Mouse (Mus musculus): ENCODE results near the gene Moxd1. TPM values are rescaled to one million over a fixed set of nuclear protein-coding genes. Genes with fewer than 3 reads are reported as not detected.

Moxd1 gene
- polyA plus RNA-seq, 1 experiment from 2014 or later: 0.67 TPM

DNA sequence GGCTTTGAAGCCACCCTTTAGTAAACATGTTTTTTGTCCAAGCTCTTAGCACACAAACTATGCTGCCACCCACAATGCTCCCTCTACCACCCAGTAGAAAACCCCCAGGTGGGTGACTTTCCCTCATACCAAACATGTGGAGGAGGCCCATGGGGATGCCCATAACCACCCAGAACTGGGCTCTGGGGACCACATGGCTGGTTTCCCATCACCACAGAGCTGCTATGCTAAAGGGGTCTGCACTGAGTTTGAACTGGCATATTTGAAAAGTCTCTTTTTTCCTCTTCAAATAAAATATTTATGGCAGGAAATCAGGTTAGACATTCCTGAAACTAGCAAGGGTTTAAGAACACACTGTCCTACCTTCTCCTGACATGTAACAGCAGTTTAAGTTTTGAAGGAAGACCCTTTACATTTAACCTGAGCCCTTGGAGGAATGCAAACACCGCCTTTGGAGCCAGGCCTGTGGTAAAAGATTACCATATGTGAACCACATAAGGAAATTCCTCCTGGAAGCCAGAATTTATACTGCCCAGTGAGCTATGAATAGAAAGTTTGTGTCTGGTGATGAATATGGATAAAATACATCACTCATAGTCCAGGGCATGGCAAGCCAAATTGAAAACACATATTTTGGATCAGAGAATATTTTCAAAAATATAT is 117.4 kb downstream of the Moxd1 start:
- no peak overlapping the region for H3K4me2 ChIP-seq (replicated peaks)
- WGBS: 74% methylated on average over 1 of the region's 1 CpGs
- no peak overlapping the region for H3K4me3 ChIP-seq (replicated peaks)
- no peak for ATAC-seq
- H3K9me3 ChIP-seq: no peaks in the 10 kb centered on the region
- no peak overlapping the region for H3K27ac ChIP-seq
- no peak overlapping the region for H3K9ac ChIP-seq (replicated peaks)
- no peaks in the 10 kb centered on the region for H3K4me1 ChIP-seq (replicated peaks)
- H3K36me3 ChIP-seq: no peaks in the 10 kb centered on the region
- H3K27me3 ChIP-seq: no peaks in the 10 kb centered on the region

DNA sequence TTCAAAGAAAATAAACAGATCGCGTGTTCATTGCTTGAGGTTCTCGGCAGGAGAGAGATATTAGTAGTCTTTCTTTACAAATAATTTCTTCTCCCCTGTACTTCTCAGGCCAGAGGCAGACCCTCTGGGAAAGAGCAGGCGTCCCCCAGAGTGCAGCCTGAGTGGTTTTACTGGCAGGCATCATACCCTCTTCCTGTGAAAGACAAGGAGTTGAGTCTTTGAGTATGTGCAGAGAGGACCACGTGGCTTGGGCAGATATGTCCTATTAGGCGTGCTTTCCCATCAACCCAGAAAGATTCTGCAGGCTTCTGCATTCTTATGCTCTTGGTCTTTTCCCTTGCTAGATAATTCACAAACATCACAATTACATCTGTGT is 117.9 kb downstream of the Moxd1 start:
- Histone ChIP-seq H3K27me3 (no peaks in the 10 kb centered on the region), H3K4me2 (replicated peaks) (no peak overlapping the region), H3K27ac (no peak overlapping the region), H3K9me3 (no peaks in the 10 kb centered on the region), H3K4me1 (replicated peaks) (no peaks in the 10 kb centered on the region), H3K9ac (replicated peaks) (no peak overlapping the region), H3K36me3 (no peaks in the 10 kb centered on the region), H3K4me3 (replicated peaks) (no peak overlapping the region)
- WGBS: 90% methylated on average over 6 of the region's 6 CpGs
- no peak for ATAC-seq

DNA sequence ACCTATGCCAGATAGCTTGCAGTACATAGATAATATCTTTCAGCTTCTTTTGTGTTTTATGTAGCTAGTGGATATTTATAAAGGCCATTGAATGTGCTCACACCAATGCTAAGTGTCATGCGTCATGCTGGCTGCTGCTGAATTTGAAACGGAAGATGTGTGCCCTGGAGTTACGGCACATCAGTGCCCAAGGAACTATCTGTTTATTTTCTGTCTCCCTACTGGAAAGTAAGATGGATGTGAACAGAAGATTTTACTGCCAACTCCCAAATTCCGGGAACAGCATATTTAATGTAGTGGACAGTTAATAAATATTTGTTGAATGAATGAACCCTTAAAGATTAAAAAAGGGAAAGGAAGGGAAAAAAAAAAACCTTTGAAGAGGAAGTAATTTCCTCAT is 119.8 kb downstream of the Moxd1 start:
- no peaks in the 10 kb centered on the region for H3K36me3 ChIP-seq
- no peaks in the 10 kb centered on the region for H3K9me3 ChIP-seq
- ATAC-seq: no peak
- H3K4me1 ChIP-seq (replicated peaks): no peaks in the 10 kb centered on the region
- H3K27me3 ChIP-seq: no peaks in the 10 kb centered on the region
- H3K4me2 ChIP-seq (replicated peaks): no peak overlapping the region
- WGBS: 85% methylated on average over 4 of the region's 4 CpGs
- no peak overlapping the region for H3K9ac ChIP-seq (replicated peaks)
- H3K4me3 ChIP-seq (replicated peaks): no peak overlapping the region
- no peak overlapping the region for H3K27ac ChIP-seq

Other genes with a start within 250 kb of the Moxd1 start
- gene Taar6, start 237.9 kb upstream of the Moxd1 start, polyA plus RNA-seq (2015; fragmentation: Nextera tagmentation; extraction: Ambion mirVana): not detected in 2 replicates
- gene Taar7a, start 230.0 kb upstream of the Moxd1 start, polyA plus RNA-seq (2015; fragmentation: Nextera tagmentation; extraction: Ambion mirVana): not detected in 2 replicates
- gene Taar7b, start 223.6 kb upstream of the Moxd1 start, polyA plus RNA-seq (2015; fragmentation: Nextera tagmentation; extraction: Ambion mirVana): not detected in 2 replicates
- gene Taar7d, start 196.3 kb upstream of the Moxd1 start, polyA plus RNA-seq (2015; fragmentation: Nextera tagmentation; extraction: Ambion mirVana): not detected in 2 replicates
- not detected in 2 replicates for gene Taar7e, start 185.9 kb upstream of the Moxd1 start, polyA plus RNA-seq (2015; fragmentation: Nextera tagmentation; extraction: Ambion mirVana)
- not detected in 2 replicates for gene Taar7f, start 174.0 kb upstream of the Moxd1 start, polyA plus RNA-seq (2015; fragmentation: Nextera tagmentation; extraction: Ambion mirVana)
- not detected in 2 replicates for gene Taar8a, start 147.0 kb upstream of the Moxd1 start, polyA plus RNA-seq (2015; fragmentation: Nextera tagmentation; extraction: Ambion mirVana)
- gene Taar8b, start 131.2 kb upstream of the Moxd1 start, polyA plus RNA-seq (2015; fragmentation: Nextera tagmentation; extraction: Ambion mirVana): not detected in 2 replicates
- gene Taar8c, start 121.6 kb upstream of the Moxd1 start, polyA plus RNA-seq (2015; fragmentation: Nextera tagmentation; extraction: Ambion mirVana): not detected in 2 replicates
- gene Taar9, start 114.0 kb upstream of the Moxd1 start, polyA plus RNA-seq (2015; fragmentation: Nextera tagmentation; extraction: Ambion mirVana): not detected in 2 replicates
- 220 and 254 TPM in 2 replicates for gene Stx7, start 74.2 kb upstream of the Moxd1 start, polyA plus RNA-seq (2015; fragmentation: Nextera tagmentation; extraction: Ambion mirVana)